Mouse (Mus musculus): ENCODE measurements around the gene Cracr2b.

- TF ChIP-seq CTCF (IDR thresholded peaks at IDR 0.05 in 2 of 3, conservative IDR thresholded peaks at IDR 0.05 in 1 of 3; ENCODE audit: control insufficient read depth in 1 of 3, insufficient read depth in 1 of 3, low read depth in 2 of 3, low read length in 3 of 3, poor library complexity in 1 of 3, severe bottlenecking in 1 of 3) (no peak), USF1 (IDR thresholded peaks at IDR 0.05; ENCODE audit: low read depth, low read length) (no peak), EP300 (IDR thresholded peaks at IDR 0.05; ENCODE audit: low read depth in 1 of 2, low read length in 2 of 2) (no peak), TAL1 (IDR thresholded peaks at IDR 0.05; ENCODE audit: low read length) (no peak), POLR2A (IDR thresholded peaks at IDR 0.05; ENCODE audit: control insufficient read depth in 1 of 2, insufficient read depth in 1 of 2, low read depth in 1 of 2, low read length in 2 of 2, poor library complexity in 1 of 2) (no peak), MAZ (IDR thresholded peaks at IDR 0.05; ENCODE audit: low read depth, low read length) (no peak), NELFE (IDR thresholded peaks at IDR 0.05; ENCODE audit: low read depth, low read length) (no peak), ETS1 (IDR thresholded peaks at IDR 0.05; ENCODE audit: low read depth, low read length) (no peak), KAT2A (conservative IDR thresholded peaks at IDR 0.05; ENCODE audit: low read depth, low read length) (no peak), POLR2AphosphoS5 (IDR thresholded peaks at IDR 0.05; ENCODE audit: borderline replicate concordance, low read depth, low read length) (no peak), NRF1 (IDR thresholded peaks at IDR 0.05; ENCODE audit: insufficient read depth, low read depth, low read length, poor library complexity, severe bottlenecking) (no peak)
Observed at GRCm38 (mm10) chr7:141428701-141429100, 32.2 kb upstream of the Cracr2b start.
